Mouse (Mus musculus) left cerebral cortex, postnatal 4 days (tissue): ENCODE measurements around the gene Tnfaip8l2. TPM values are rescaled to one million over a fixed set of nuclear protein-coding genes. Genes with fewer than 3 reads are reported as not detected.
A peak's percentile ranks its signal among the peaks of the same experiment; 100 is the strongest.
"Not testable (repeated sequence)": the region's sequence is repeated elsewhere in the genome, so short reads cannot be mapped to it uniquely, and the experiment has no call there.

Experiments
- DNase-seq: peaks from one replicate; pipeline ENCODE4 v3.0.0-alpha.2; 2022
- intact Hi-C: fragments of 180-260 bp; cut with DNase I; formaldehyde crosslinking; loops from one replicate; pipeline ENCODE4 v1.15.1; 2025
- microRNA-seq: library from miRNA; unstranded; fragments of <30 nt; microRNA quantifications from one replicate; pipeline ENCODE4 v1.2.0, GENCODE M21; 2022
- total RNA-seq, 2 experiments: library from RNA; stranded (reverse); gene quantifications; 2 replicates each; pipeline ENCODE4 v1.2.3; 2021

The Tnfaip8l2 gene
- total RNA-seq, 2 experiments from 2014 or later = 0.74 to 0.92 TPM

- intact Hi-C loops = no loop called here
- DNase-seq = no peak
These were observed 17.9 kb downstream of the Tnfaip8l2 start, which contains the start of gene Tmod4 for GRCm38 (mm10) chr3:95124246-95124645. Tmod4 (plus strand) TSS chr3:95124476.

- no peak for DNase-seq
- intact Hi-C loops = no loop called here
These were observed 20.6 kb downstream of the Tnfaip8l2 start for GRCm38 (mm10) chr3:95121580-95121979.

GRCm38 (mm10) chr3:95117751-95118150, 24.4 kb downstream of the Tnfaip8l2 start:
- intact Hi-C loops = no loop called here

GRCm38 (mm10) chr3:95112760-95113159, 29.4 kb downstream of the Tnfaip8l2 start:
- intact Hi-C loops = no loop called here
- no peak for DNase-seq

More at GRCm38 (mm10) chr3:95117751-95118150, 24.4 kb downstream of the Tnfaip8l2 start:
- DNase-seq = no peak

GRCm38 (mm10) chr3:95110911-95111726, 31.0 kb downstream of the Tnfaip8l2 start, which contains the start of gene Vps72:
Vps72 (plus strand) TSS chr3:95111022.
- intact Hi-C loops = no loop called here

GRCm38 (mm10) chr3:95107898-95108297, 34.3 kb downstream of the Tnfaip8l2 start:
- intact Hi-C loops = no loop called here
- no peak for DNase-seq

More at GRCm38 (mm10) chr3:95110911-95111726, 31.0 kb downstream of the Tnfaip8l2 start, which contains the start of gene Vps72:
- peak; percentile 89 for DNase-seq

- intact Hi-C loops, DNase-seq: not testable (repeated sequence)
These were observed 34.9 kb downstream of the Tnfaip8l2 start for GRCm38 (mm10) chr3:95107308-95107707.

- peak; percentile 98 for DNase-seq
- intact Hi-C loops = no loop called here
These were observed 35.6 kb downstream of the Tnfaip8l2 start, which contains the start of gene Pip5k1a for GRCm38 (mm10) chr3:95106338-95107117. Pip5k1a (minus strand) TSS chr3:95106930.

- no peak for DNase-seq
- intact Hi-C loops = no loop called here
These were observed 36.4 kb downstream of the Tnfaip8l2 start for GRCm38 (mm10) chr3:95105586-95106337.

GRCm38 (mm10) chr3:95105121-95105520, 37.0 kb downstream of the Tnfaip8l2 start:
- intact Hi-C loops = no loop called here
- DNase-seq = no peak

GRCm38 (mm10) chr3:95100854-95101253, 41.3 kb downstream of the Tnfaip8l2 start:
- intact Hi-C loops = no loop called here
- DNase-seq = no peak

Small RNAs within 50 kb of the gene (microRNA-seq; reads per million reads assigned to microRNA genes)
- not detected for gene Mir8099-1

Other genes starting within 250 kb of the Tnfaip8l2 start
- 1 to 10 TPM; 3.8 to 4.8 TPM for gene Selenbp1, start 209.3 kb downstream of the Tnfaip8l2 start, total RNA-seq
- gene Rfx5, start 188.3 kb downstream of the Tnfaip8l2 start, total RNA-seq = 10 to 100 TPM; 19.6 to 27.6 TPM
- 10 to 100 TPM; 50.0 to 56.4 TPM for gene Pi4kb, start 167.6 kb downstream of the Tnfaip8l2 start, total RNA-seq
- gene Zfp687, start 126.9 kb downstream of the Tnfaip8l2 start, total RNA-seq = 10 to 100 TPM; 23.6 to 25.4 TPM
- gene Psmd4, start 99.7 kb downstream of the Tnfaip8l2 start, total RNA-seq = 100 to 1,000 TPM; 144 to 158 TPM
- gene Pip5k1a, start 35.4 kb downstream of the Tnfaip8l2 start, total RNA-seq = 10 to 100 TPM; 20.1 to 25.3 TPM
- 10 to 100 TPM; 77.2 to 78.4 TPM for gene Vps72, start 31.3 kb downstream of the Tnfaip8l2 start, total RNA-seq
- 1 to 10 TPM in 1 of 2 experiments, under 1 TPM in 1; 0.87 to 1.0 TPM for gene Tmod4, start 17.9 kb downstream of the Tnfaip8l2 start, total RNA-seq
- 10 to 100 TPM; 39.9 to 43.2 TPM for gene Scnm1, start 8.3 kb downstream of the Tnfaip8l2 start, total RNA-seq
- gene Lysmd1, start 8.3 kb downstream of the Tnfaip8l2 start, total RNA-seq = 10 to 100 TPM; 19.8 to 23.0 TPM
- gene Sema6c, start 18.1 kb upstream of the Tnfaip8l2 start, total RNA-seq = 100 to 1,000 TPM; 141 to 155 TPM
- 1 to 10 TPM; 9.0 TPM for gene Gabpb2, start 75.6 kb upstream of the Tnfaip8l2 start, total RNA-seq
- 10 to 100 TPM; 62.1 to 62.4 TPM for gene Cdc42se1, start 86.4 kb upstream of the Tnfaip8l2 start, total RNA-seq
- 100 to 1,000 TPM; 668 to 674 TPM for gene Mllt11, start 89.8 kb upstream of the Tnfaip8l2 start, total RNA-seq
- gene Gm128, start 99.2 kb upstream of the Tnfaip8l2 start, total RNA-seq = not detected
- under 1 TPM; 0.36 to 0.74 TPM for gene Bnipl, start 108.8 kb upstream of the Tnfaip8l2 start, total RNA-seq
- gene Mindy1, start 139.0 kb upstream of the Tnfaip8l2 start, total RNA-seq = 10 to 100 TPM; 29.7 to 32.6 TPM
- gene Prune1, start 139.7 kb upstream of the Tnfaip8l2 start, total RNA-seq = 10 to 100 TPM; 63.9 to 69.3 TPM
- 1 to 10 TPM; 1.0 to 1.2 TPM for gene Anxa9, start 164.8 kb upstream of the Tnfaip8l2 start, total RNA-seq
- 10 to 100 TPM; 53.4 to 54.4 TPM for gene Cers2, start 172.4 kb upstream of the Tnfaip8l2 start, total RNA-seq
- 10 to 100 TPM; 60.0 to 64.4 TPM for gene Setdb1, start 214.8 kb upstream of the Tnfaip8l2 start, total RNA-seq